Mouse (Mus musculus): ENCODE data around the gene Pou1f1.
A peak's percentile ranks its signal among the peaks of the same experiment; 100 is the strongest.

DNA sequence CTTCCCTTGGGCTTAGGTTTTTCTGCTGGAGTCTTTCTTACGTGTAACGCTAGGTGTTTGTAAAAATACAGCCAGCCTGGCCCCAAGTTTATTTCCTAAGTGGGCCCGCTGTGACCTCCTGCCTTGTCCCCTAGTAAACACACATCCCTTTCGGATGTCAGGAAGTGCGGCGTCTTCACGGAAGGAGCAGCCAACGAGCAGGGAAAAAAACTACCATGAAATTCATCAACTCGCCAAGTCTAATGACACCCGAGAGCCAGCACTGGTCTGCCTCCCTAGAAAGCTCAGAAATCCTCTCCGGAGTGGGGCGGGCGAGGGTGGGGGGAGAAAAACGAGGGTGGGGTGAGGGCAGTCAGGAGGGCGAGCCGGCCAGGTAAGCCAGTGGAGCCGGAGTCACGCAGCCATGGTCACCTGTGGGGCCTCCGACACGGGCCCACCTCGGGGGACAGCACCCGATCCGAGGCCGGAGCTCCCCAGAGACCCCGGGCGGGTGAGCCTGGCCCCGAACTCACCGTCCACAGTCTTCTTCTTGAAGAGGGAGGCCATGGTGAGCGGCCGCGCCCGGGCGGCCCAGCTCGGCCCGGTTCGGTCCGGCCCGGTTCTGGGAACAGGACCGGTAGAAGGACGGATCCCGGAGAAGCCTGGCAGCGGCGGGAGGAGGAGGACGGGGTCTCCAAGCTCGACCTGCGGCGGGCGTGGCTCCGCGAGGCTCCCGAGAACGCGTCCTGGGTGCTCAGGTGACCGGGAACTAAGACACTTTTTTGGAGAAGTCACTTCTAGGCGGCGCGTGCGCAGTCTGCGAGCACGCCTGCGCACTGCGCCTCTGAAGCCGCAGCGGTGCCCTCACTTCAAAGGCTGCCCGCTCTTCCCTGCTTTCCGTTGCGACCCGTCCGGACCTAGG lies 41.9 kb downstream of the Pou1f1 start, which contains the start of gene Chmp2b:
- TF ChIP-seq POLR2A (IDR thresholded peaks at IDR 0.05; ENCODE audit: insufficient read length, low read depth) (peak; percentile 59), CEBPB (IDR thresholded peaks at IDR 0.05; ENCODE audit: insufficient read depth, poor library complexity, severe bottlenecking) (no peak), MYOG (IDR thresholded peaks at IDR 0.05; ENCODE audit: control insufficient read depth in 1 of 3, insufficient read depth in 1 of 3, insufficient read length in 2 of 3, low read depth in 2 of 3) (no peak), TCF12 (IDR thresholded peaks at IDR 0.05; ENCODE audit: insufficient read depth, poor library complexity, severe bottlenecking) (no peak), SRF (IDR thresholded peaks at IDR 0.05; ENCODE audit: control insufficient read depth, insufficient read length, low read depth) (no peak), USF1 (IDR thresholded peaks at IDR 0.05; ENCODE audit: low read depth) (no peak), MYOD1 (IDR thresholded peaks at IDR 0.05; ENCODE audit: control insufficient read depth in 1 of 3, insufficient read length in 2 of 3, low read depth in 2 of 3) (no peak)
